Mouse (Mus musculus) cerebellum, postnatal 4 days (tissue): ENCODE data around the gene Rgs10.

Source experiments
- DNase-seq, 2 experiments: peaks; one replicate each; pipeline ENCODE4 v3.0.0; 2022; ENCODE audit warnings: low spot score in 2 of 2, mixed read lengths in 1 of 2

The Rgs10 gene

GRCm38 (mm10) chr7:128410708-128411413 lies 7.7 kb downstream of the Rgs10 start:
- DNase-seq: no peak

GRCm38 (mm10) chr7:128408265-128408664 lies 10.3 kb downstream of the Rgs10 start:
- no peak for DNase-seq

DNA sequence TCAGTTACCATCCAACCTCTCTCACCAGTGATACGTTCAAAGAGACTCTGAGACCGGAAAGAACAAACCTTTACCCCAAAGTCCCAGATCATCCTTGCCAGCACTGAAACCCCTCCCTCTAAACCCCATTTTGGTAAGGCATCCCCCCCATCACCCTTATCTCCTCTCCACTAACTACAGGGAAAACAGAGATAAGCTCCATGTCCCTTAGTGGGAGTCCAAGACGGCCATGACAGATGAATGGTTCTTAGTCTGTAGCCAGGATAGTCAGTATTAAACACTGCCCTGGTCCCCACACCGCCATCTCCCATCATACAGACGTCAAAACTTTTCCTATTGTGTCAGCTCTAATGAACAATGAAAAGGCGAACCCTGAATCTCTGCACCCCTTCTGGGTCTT lies 14.6 kb downstream of the Rgs10 start:
- DNase-seq: no peak

DNA sequence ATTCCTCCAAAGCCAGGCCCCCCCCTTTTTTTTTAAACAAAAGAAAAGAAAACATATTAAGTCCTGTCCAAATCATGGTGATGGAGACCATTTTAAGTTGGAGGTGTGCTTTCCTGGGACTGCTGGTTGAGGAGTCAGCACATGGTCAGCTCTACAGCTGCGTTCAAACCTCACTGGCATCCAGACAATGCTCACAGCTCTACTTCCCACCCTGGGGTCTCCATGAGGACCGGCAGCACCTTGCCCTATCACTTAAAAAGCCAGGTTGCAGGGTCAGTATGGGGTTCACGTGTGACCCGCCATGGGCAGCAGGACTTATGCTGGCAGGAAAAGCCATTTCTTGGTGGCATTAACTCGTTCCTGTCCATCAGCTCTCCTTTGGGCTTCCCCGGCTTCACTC lies 15.0 kb downstream of the Rgs10 start:
- no peak for DNase-seq

GRCm38 (mm10) chr7:128403128-128403527 lies 15.4 kb downstream of the Rgs10 start:
- no peak for DNase-seq

DNA sequence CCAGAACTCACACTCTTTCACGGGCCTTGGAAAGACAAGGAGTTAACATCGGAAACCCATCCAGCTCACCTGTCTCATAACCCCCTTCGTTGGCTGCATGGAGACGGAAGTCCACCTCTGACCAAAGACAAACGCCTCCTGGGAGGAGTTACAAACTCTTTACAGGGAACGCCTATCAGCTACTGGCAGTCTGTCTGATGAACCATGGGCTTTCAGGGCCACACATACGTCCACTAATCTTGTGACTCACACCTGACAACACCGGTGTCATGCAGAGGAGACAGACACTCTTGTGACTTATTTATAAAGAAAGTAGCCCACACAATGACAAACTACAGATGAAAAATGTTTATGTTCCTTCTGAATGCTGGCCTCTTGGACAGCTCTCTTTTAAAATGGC lies 16.0 kb downstream of the Rgs10 start:
- DNase-seq: no peak

GRCm38 (mm10) chr7:128398664-128399063 lies 19.9 kb downstream of the Rgs10 start:
- no peak for DNase-seq

GRCm38 (mm10) chr7:128397066-128397465 lies 21.5 kb downstream of the Rgs10 start:
- DNase-seq: no peak

DNA sequence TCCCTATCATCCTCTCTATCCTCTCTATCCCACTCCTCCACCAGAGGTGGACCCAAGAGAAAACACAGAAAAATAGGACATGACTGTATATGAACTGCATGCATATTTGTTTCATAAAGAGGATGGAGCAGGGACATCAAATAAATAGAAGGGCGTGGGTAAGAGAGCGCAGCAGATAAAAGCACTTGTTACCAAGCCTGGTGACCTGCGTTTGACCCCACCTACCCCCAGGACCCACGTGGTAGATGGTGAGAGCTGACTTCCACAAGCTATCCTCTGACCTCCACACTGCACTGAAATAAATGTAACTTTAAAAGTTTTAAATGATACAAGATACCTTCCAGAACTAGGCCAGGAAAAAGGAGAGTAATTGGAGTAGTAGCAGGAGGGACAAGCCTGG lies 24.8 kb downstream of the Rgs10 start:
- DNase-seq: no peak

DNA sequence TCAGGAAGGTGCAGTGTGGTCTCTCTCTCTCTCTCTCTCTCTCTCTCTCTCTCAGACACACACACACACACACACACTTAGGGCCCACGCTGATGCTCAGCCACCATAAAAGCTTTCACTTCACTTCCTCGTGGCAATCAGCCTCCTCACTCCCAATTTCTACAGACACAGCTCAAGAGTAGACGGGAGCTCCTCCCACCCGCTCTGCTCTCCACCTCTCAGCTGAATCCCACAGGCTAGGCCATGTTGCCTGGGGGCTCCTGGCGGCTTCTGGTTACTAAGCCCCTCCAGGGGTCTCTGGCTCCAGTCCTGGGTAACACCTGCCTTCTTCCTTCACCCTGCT lies 25.6 kb downstream of the Rgs10 start:
- DNase-seq: no peak

DNA sequence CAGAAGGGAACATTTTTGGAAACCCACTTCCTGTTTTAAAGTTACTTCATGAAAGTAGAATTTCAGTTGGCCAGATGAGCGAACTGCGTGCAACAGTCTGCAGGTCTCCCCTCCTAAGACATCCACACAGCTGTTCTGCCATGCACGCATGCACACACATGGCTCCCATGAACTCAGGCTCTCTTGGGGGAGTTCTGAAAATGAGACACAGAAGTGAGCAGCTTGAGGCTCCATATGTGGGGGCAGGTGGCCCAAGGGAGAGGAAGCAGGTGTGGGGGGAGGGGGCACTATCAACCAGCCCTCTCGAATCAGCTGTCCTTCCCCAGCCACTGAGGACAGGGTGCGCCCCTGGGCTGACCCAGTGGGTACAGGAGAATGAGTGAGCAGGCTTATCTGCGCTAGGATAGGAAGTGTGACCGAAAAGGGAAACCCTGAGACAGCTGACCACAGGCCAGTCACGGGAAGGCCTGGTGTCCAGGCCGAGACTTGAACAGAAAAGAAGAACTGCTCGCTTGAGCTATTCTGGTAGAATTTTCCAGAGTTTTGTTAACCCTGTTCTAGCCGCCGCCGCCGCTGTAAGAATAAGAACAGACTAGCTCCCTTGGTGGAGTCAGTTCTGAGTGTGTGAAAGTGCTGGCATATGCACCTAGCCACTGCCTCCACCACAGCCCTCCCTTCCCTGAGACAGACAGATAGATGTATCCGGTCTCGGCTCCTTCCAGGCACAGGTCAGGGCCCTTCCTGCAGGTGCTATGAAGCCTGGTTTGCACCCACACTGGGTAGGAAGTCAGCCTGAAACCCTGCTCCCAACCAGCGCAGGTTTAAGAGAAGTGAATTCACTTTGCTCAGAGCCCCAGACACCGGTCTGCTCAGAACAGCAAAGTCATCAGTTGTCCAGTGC lies 26.2 kb downstream of the Rgs10 start:
- DNase-seq: no peak

DNA sequence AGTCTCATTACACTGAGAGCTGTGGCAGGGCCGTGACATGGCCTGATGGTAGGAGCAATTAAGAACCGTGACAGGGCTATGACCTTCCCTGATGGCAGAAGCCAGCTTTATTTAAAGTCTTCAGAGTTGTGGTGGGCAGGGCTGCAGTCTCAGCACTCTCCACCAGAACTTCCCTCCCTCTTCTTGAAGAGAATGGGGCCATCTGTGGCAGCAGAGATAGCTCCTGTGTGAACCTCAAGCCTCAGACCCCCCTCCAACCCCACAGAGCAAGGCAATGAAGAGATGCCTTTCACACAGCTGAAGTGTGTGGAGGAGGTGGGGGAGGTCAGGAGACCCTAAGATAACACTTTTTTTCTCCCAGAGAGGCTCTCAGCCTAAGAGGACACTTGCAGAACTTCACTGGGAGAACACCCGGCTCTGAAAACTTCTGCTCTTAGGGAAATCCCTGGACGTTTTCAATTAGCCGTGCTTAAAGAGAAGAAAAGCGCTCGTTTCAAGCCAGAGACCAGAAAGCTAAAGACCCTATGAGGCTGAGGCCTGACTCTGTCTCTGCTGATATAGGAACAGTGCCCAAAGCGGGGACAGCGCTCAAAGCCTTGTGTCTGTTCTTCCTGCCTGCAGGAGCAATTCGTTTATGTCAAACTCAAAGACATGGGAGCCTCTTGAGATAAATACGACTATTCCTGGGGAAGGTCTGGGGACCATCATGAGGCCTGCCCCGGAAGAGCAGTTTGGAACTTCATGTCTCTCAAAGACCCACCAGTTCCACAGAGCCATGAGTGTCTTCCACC lies 27.1 kb downstream of the Rgs10 start:
- DNase-seq: no peak

GRCm38 (mm10) chr7:128388968-128389367 lies 29.6 kb downstream of the Rgs10 start:
- peak in 1 of 2 experiments; percentile 27 for DNase-seq

- no peak for DNase-seq
Observed at GRCm38 (mm10) chr7:128383726-128384463, 34.7 kb downstream of the Rgs10 start.

DNA sequence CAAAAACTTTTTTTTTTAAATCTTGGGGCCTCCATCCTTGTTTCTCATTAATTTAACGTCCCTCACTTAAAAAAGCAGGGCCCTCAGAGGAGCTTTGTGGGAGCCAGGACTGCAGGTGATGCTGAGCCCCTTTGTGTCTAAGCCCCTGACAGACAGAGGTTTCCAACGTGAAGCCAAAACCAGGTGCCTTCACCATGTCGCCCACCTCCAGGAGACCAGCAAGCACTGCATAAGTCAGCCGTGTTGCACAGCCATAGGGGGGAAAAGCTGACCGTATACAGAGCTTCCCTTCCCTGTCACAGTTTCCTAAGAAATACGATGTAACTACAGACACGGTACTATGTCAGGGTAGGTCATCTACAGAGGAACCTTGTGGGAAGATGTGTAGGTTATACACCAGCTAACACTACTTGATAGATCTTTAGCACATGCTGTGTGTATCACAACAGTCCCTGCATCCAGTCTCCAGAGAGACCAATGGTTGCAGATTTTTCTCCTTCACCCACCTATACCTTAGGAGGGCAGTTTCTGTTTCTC lies 35.3 kb downstream of the Rgs10 start:
- DNase-seq: no peak

DNA sequence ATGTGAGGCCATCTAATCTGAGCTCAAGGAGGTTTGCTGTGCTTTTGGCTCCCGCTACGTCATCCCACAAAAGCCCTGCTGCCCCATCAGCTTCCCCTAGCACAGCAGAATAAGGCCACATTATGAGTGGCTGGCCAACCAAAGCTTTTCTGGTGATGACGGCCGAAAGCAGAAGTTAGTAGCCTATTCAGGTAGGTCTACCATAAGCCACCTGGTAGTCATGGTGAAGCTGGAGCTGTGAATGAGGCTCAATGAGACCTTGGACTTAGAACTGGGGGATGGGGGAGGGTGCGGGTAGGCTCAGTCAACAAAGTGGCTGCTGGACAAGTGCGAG lies 36.1 kb downstream of the Rgs10 start:
- DNase-seq: no peak

DNA sequence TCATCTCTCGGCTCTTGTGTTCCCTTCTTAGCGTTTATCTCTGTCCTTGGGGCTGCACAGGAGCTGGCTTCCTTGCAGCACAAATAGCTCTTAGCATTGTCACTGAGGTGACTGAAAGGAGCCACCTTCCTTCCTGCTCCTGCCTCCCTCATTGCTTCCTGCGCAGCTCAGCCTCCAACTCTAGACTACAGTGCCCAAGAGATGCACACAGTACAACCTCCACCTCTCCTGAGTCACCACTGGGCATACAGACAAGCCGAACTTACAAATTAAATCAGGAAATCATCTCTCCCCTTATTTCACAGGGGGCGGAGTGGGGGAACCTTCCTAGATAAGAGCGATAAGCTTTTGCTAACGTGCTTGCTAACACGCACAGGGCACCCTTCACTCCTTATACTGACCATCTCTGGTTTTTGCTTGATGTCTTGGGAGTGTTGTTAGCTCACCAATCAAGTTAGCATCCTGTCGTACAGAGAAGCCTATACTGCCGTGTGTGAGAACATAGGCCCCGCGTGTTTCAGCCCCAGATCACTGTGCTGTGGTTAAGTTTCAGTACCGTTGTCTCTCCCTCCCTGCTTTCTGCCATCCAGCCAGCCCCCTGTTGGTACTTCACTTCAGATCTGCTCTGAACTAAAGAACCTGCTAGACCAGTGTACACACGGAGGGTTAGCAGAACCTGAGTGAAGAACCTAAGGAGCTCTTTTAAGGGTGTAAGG lies 36.6 kb downstream of the Rgs10 start:
- no peak for DNase-seq

DNA sequence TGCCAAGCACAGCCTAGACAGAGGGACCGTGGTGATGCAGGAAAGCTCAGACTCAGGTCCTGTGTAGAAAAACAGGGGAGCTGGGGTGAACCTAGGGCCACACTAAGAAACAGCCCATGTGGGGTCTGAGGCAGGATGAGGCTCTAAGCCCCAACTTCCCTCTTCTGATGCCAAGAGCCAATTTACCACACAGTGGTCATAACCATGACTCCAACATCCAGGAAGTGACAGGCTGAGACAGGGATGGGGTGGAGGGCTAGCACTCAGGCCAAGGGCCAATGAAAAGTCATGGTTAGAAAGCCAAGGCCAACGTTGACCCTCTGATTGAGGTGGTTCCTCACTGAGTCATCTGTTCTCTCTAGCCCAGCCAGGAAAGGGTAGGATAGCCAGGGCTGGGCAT lies 37.6 kb downstream of the Rgs10 start:
- DNase-seq: no peak

DNA sequence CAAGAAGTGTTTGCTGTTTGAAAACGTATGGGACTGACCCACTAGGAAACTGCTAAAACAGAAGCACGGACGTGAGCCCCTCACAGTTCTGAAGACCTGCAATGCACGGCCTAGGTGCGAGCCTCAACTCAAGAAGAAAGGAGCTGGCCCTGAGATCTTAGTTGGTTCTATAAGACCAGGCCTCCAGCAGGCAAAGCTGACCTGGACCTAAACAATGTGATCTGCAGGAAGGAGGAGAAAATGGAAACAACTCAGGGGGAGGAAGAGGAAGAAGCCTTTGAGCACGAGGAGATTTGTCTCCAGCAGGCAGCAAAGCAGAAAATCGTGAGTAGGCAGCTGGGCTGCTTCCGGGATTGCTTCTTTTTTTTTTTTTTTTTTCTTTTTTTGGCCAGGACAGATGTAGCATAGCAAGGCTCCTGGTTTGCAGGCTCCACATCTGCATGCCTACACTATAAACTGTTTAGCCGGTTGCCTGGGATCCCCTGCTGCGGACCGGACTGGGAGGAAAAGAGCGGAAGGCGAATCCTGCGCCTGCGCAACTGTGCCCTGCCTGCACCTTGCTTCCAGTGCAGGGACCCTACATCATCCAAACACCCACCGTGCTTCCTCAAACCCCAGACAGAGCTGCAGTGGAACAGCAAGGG lies 39.3 kb downstream of the Rgs10 start:
- DNase-seq: no peak

- DNase-seq: no peak
Observed at GRCm38 (mm10) chr7:128376206-128376701, 42.3 kb downstream of the Rgs10 start.
